Mouse (Mus musculus) granulocyte monocyte progenitor cell, adult 5-6 weeks (primary cell): ENCODE data around the gene Inpp4a. TPM values are rescaled to one million over a fixed set of nuclear protein-coding genes. Genes with fewer than 3 reads are reported as not detected.

Experiments used
- ATAC-seq: replicated peaks from 2 replicates; pipeline ENCODE4 v1.8.0; 2016; ENCODE audit warnings: mild to moderate bottlenecking, moderate TSS enrichment, inconsistent platforms; ENCODE audit not compliant: poor library complexity, severe bottlenecking
- total RNA-seq, 2 experiments: library from RNA; stranded (forward) in 1 of 2; stranded (reverse) in 1 of 2; fragments of 200-712, 200-1000 nt in 1 of 2; fragments of >200 nt in 1 of 2; fragmentation: Nextera tagmentation in 1 of 2; gene quantifications; 2 replicates each; pipeline ENCODE4 v1.2.3; 2014 to 2017

Inpp4a gene
- total RNA-seq, 2 experiments from 2014 or later = 5.6 to 13.9 TPM

DNA sequence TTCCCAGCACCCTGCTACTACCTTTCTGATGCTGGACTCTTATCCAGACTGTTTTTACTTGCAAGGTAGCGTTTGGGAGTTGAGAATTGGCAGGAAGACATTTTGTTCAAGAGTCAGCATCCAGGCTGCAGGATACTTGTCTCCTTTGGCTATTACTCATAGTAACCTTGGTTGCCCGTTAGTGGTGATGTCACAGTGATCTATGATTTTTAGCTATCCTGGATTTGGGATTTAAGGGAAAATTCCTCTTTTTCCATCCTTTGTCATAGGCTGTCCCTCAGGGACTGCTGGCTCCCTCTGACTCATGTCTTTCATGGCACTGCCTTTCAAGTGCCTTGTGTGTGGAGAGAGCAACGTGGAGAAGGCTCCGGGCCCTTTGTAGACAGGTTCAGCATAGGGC is 53.8 kb downstream of the Inpp4a start:
- ATAC-seq = no peak

DNA sequence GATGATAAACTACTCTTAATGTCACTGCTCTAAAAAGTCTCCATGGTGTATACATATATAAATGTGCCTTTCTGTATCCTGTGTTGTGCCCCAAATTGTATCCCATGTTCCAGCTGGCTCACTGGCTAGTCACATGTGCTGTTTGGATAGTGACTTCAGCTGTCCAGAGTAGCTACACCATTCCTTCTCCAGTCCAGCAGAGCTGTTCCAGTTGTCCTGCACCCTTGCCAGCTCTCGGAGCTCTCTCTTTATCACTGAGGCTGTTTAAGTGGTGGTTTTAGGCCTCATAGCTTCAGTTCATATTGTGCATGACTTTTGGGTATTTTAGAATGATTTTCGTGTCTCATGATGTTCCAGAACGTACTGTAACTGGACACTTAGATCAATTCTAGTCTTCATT is 55.8 kb downstream of the Inpp4a start:
- ATAC-seq = no peak

DNA sequence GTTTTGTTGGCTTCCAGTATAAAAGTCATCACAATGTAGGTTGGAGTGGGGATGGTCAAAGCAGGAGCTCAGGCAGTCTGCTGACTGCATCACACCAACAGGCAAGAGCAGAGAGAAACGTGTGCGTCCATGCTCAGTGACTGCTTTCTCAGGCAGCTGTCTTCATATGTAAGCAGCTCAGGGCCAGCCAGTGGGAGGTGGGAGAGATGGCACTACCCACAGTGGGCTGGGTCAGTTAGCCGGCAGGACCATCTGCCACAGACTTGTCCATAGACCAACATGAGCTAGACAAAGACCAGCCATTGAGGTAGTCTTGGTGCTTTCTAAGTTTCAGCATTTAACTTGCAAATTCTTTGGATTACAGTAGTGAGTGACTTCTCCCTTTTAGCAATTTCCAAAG is 56.6 kb downstream of the Inpp4a start:
- no peak for ATAC-seq

DNA sequence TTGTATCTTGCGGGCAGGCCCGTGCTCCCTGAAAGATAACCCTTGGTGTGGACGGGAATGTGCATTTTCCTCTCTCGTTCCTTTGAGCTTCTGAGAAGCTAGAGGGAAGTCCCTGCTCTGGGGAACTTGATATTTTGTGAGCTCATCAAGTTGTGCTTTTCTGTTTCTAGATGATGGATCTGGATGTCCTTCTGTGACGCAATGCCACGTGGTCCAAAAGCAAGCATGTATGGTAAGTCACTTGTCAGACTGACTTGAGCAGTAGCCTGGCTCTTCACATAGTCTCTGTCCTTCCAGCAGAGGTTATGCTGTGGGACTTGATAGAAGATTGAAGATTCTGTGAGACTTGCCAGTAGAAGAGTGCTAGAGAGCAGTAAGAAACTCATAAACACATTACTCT is 57.5 kb downstream of the Inpp4a start:
- no peak for ATAC-seq

DNA sequence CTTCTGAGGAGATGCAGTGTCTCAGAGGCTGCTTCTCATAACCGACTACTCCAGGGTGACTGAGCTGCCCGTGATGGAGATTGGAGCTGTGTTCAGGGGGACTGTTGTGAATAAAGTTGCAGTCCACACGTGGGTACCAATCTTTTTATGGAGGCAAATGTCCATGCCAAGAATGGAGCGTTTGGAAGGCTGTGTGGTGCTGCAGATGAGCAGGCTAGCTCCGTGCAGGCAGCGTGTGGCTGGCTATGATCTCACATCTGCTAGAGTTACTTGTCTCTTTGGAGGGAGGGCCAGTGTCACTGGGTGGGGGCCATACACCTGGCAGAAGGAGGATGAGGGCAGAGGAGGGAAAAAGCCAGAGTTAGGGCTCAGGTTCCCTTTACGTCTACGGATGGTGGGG is 59.0 kb downstream of the Inpp4a start:
- no peak for ATAC-seq

DNA sequence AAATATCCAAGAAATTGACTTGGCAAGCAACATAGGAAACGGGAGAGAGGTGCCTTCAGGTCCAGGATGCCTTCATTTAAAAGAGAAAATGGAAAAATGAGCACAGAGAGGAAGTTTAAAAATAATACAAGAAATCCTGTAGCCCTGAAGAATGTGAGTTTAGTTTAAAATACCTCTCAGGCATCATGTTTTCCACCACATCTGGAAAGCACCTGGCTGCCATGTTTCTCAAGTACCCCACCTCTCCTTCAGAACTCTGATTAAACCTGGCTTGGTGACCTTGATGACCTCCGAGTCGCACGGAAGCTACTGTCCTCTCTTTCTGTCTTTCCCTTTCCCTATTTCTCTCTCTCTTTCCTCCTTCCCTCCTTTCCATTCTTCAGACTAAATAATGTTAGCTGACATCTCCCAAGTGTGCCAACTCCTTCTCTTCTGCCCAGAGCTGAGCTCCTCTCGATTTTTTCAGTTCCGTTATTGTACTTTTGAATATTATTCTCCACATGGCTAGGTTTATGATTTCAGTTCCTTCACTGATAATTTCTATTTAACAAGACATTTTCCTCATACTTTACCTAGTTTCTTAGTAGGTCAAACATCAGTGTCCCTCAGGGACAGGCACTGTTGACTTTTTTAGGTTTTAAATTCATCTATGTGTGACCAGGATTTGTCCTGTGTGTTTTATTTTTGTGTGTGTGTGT is 59.9 kb downstream of the Inpp4a start:
- no peak for ATAC-seq

DNA sequence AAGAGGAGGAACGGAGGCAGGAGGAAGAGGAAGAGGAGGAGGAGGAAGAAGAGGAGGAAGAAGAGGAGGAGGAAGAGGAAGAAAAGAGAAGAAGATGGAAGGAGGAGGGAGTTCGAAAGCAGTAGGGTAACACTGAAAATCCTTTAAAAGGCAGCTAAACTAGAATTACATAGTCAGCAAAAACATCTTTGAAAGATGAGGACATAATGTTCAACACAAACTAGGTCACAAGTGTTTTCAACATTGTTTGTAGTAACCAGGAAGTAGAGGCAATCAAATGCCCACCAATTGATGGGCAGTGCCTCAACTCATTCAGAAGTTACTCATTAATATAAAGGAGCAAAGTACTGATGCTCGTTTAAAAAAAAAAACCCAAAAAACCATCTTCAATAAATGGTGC is 61.1 kb downstream of the Inpp4a start:
- no peak for ATAC-seq

DNA sequence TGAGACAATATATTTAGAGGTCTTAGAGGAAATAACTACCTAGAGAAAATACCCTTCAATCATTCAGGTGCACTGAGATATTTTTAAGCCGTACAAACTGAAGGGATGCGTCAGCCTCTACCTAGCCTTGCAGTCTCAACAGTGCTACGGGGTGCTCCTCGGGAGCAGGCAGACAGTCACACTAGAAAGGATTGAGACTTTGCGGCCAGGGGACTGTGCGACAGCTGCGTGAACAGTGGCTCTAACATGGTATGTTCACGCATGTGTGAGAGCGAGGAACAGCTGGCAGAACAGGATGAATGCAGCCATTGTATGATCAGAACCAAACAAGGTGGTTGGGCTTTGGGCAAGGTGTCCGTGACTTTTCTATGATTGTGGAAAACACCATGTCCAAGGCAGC is 63.1 kb downstream of the Inpp4a start:
- no peak for ATAC-seq

DNA sequence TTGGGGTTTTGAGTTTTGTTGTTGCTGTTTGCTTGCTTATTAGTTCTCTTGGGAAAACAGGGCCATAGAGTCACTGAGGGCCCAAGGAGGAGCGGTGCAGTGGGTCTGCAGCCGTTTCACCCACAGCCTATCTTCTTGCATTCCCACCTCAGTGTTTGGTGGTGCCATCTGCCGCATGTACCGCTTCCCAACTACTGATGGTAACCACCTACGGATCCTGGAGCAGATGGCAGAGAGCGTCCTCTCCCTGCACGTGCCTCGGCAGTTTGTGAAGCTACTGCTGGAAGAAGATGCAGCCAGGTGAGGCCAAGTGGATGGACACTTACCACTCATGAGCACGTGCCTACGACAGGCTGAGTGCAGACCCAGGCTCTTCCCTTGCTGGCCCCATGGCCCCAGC is 68.5 kb downstream of the Inpp4a start:
- ATAC-seq = no peak

DNA sequence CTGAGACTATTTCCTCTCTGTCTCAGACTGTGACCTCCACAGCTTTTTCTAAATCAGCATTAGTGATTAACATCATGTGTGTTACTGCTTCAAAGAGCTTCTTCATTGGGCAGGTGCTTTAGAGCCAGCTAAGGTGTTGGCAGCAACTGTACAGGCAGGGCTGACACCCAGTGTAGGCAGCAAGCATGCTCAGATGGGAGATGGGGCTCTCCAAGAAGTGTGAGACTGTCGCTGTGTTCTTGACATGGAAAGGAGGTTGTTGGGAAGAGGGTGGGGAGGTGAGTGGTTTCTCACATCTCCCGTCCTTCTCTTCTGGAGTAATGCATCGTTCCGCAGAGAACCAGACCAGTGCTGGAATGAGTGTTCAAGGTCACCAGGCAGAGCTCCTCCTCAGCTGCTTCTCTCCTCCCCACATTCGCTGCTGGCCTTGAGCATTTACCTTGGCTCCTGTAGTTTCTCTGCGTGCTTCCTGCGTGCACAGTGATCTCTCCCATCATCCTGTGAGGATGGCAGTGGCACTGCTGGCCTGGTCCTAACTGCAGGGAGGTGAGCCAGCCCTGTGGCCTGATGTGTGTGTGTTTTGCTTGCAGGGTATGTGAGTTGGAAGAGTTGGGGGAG is 69.2 kb downstream of the Inpp4a start:
- no peak for ATAC-seq

DNA sequence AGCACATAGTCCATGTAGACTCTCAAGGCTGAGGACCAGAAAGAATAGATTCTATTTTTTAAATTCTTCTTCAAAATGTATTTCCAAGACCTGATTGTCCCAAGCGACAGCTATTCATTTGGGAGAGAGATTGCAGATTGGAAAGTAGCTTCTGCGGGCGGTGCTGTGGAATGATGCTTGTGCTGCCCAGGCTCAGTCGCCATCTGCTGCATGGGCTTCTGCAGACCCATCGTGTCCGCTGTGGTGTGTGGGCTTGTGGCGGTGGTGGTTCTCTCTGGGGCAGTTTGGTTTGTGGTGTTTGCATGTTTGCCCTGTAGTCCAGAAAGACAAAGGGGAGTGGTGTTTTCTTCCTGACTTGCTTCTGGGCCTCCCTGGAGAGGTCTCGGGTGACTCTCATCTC is 76.5 kb downstream of the Inpp4a start:
- no peak for ATAC-seq

DNA sequence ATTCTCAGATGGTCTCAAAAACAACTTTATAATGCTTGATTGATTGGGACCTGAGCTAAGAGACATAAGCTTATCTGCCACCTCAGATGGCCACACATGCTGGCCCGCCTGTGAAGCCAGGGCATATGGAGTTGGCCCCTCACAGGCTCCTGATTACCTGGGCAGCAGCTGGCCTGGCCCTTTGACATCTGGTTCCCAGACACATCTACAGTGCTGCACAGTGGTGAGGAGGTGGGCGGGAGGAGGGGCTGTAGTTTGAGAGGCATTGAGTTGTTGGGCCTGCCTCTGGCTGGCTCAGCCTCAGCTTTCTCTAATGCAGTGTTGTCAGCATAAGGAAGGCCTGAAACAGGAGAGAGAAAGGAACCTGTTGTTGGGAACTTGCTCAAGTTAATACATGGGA is 77.1 kb downstream of the Inpp4a start:
- ATAC-seq = no peak

DNA sequence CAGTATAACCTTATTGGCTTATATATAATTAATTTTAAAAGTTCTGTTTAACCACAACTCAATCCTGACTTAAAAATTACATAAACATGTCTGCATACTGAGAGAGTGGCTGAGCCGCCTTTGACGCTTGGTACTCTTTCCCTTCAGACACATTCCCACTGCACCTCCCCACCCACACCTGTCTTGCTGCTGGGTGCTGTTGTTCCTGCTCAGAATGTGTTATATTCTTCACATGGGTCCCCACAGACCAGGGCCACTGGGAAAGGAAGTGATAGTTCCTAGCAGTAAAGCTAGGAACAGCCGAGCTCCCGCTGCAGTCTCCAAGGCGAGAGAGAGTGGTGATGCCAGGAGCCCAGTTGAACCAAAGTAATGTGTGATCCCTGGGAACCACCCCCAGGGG is 78.4 kb downstream of the Inpp4a start:
- no peak for ATAC-seq

DNA sequence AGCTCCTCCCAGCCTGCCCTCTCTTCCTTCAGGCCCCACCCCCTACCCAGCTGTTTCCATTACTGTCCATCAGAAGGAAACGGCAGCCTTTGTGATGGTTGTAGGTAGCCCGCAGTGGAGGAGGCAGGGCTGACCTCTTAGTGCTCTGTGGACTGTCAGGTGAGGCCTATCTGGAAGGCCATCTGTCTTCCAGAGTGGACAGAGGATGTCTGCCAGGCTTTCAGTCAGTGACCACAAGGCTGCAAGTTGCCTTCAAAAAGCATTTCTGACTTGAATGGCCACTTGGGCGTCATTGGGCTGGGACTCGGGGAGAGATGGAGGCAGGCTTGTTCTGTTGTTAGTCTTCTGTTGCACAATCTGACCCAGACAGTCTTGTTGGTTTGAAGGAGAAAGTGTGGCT is 79.9 kb downstream of the Inpp4a start:
- no peak for ATAC-seq

DNA sequence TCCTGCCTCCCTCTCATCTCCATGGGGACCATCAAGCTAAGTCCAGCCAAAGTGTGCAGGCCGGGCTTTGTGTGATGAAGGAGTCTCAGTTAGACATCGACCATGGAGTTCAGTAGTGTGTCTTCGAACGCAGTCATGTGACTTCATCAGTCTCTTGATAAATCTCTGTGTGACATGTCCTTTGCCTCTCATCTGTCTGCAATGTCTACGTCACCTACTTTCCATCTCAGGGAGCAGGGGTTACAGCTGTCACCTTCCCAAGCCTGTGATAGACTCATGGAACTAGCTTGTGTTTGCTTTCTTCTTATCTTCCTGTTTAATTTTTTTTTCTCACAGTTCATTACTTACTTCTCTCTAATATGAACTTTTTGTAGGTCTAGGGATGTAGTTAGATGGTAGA is 81.2 kb downstream of the Inpp4a start:
- no peak for ATAC-seq

DNA sequence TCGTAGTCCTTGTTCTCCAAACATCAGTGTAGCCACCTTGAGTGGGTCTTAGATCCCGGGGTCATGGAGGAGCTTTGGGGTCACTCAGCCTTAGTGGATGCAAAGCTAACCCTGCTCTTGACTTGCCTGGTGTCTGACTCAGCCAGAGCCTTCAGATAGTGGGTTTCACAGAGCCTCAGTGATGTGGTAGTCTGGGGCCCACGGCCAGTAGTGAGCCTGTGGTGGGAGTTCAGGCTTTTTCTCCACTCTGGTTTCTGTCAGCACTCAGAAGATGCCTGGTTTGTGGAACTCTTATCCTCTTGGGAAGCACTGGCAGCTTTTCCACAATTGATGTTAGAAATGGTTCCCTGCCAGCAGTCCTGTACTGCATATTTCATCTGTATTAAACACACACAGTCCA is 84.6 kb downstream of the Inpp4a start:
- no peak for ATAC-seq

DNA sequence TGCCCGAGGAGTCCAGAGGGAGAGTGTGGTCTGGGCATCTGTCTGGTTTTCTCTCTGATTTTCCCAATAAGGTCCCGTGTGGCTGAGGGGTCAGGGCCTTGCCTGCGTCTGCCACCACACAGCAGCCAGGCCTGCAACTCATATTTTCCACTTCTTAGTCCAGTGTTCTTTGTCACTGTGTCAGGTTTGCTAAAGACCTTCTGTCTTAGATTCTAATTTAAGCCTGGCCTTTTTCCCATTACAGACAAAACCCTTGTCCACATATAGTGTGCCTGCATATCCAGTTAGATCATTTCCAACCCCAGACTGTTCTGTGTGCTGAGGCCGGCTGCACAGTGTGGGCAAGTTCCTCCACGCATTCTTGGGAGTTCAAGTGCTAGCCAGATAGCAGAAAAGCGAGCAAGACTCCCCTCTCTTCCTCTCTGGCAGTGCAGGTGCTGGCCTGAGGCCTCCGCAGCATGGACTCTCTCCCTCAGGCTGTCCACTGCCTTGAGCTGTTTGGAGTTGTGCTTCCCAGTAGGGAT is 86.8 kb downstream of the Inpp4a start:
- ATAC-seq = no peak

DNA sequence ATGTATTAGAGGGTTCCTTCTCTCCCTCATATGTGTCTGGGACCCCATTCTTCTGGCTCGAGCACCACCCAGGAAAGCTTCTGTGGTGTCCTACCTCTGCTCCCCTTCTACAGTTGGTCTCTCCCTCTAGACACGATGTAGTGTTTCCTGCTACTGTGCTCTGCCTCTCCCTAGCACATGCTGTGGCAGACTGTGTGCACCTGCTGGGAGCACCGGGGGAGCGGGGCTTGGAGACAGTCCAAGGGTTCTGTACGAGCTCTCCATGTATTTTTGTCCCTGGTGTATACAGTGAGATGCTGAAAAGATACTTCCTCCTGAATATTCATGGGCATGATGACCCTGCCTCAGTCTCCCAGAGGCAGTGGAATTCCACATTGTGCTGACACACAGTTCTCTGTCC is 93.5 kb downstream of the Inpp4a start:
- ATAC-seq = no peak

DNA sequence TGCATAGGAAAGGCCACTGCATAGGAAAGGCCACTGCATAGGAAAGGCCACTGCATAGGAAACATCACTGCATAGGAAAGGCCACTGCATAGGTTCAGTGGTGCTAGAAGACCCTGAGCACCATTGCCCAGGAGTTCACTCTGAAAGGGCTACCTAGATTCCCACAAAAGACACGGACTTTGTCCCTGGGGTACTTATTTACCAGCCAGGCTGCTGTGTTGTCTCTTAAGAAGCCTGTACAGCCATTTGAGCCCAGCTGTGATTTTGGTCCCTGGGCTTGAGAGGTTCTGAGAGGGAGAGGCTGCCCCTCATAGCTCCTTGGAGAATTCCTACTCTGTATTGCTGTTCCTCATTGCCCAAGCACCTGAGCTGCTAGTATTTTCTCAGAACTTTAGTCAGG is 96.8 kb downstream of the Inpp4a start:
- ATAC-seq = no peak

DNA sequence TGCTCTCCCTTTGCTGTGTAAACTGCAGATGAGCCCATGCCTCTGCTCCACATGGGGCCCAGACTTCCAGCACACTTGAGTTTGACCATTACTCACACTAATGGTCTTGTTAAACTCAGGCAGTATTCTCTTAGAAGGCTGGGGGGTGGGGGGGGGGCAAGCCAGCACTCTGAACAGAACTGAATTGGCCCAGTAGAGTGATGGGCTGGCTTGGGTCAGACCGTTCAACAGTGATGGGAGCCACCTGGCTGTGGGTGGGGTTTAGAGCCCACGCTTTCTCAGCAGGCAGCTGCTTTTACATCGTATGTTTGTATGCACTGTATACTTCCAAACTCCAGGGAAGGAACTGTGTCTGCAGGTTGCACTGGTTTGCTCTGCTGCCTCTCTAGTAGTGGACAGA is 99.3 kb downstream of the Inpp4a start:
- no peak for ATAC-seq

DNA sequence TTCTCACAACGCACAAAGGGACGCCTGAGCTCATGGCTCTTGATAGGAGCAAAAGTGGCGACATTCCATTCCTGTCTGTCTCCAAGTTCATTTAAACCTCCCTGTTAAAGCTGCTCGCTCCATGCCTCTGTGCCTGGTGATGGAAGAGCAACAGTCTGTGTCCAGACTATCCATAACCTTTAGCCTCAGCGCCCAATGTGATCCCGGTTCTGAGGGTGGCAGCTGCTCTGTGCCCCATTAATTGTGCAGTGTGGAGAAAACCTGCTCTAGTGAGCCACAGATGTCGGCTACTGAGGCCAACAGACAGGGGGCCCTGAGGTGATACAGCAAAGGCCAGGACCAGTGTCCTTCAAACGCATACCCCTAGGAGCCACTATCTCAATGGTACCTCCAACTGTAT is 100.1 kb downstream of the Inpp4a start:
- ATAC-seq = no peak

DNA sequence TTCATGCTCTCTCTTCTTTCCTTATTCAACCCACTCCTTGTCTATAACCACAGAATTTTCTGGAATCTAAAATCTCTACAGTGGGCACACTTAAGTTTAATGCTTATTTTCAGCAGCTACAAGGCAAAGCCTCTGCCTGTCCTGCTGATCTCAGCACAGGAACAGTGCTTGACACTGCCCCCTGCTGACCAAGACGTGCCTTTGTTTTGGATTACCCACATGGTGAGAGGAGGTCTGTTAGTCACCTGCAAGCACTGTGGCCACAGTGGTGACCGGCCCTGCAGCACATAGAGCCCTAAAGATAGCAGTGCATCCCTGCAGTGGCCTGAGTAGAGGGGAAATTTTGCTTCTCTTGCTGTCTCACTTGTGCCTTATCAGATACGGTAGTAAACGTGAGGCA is 102.0 kb downstream of the Inpp4a start:
- ATAC-seq = peak; percentile 82
